Mouse (Mus musculus): ENCODE measurements around the gene Exoc3l2.

- TF ChIP-seq CTCF (IDR thresholded peaks at IDR 0.05; ENCODE audit: insufficient read depth, low read depth, low read length): no peak
- TF ChIP-seq POLR2A (IDR thresholded peaks at IDR 0.05; ENCODE audit: insufficient read depth, low read depth, low read length): no peak
Observed at GRCm38 (mm10) chr7:19495521-19496213, 32.5 kb downstream of the Exoc3l2 start.
